Mouse (Mus musculus) adrenal gland, adult 8-10 months (tissue): ENCODE data around the gene Pola2. TPM values are rescaled to one million over a fixed set of nuclear protein-coding genes. Genes with fewer than 3 reads are reported as not detected.
A peak's percentile ranks its signal among the peaks of the same experiment; 100 is the strongest.

Experiments used
- DNase-seq: peaks from one replicate; pipeline ENCODE4 v3.0.0; 2022
- total RNA-seq, 4 experiments: library from RNA; stranded (reverse); gene quantifications; 2 replicates each; pipeline ENCODE4 v1.2.4; 2022

Pola2 gene
- total RNA-seq, 4 experiments from 2014 or later = 22.5 to 51.0 (median 27.8) TPM

DNA sequence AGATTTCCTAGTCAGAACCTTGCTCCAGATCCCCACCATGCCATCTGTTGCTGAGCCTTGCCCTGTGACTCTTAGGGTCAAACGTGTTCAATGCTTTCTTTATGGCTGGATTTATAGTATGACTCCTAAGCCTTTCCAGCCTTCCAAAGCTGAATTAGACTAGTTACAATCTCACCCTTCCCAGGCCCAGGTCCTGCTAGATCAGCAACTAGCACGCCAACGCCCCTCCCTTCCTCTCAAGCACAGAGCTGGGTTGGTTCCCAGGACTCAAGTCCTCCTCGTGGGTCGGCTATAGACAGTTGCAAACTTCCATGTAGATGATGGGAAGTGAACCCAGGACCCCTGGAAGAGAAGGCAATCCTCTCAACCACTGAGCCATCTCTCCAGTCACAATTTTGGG lies 28.3 kb downstream of the Pola2 start:
- DNase-seq = no peak

DNA sequence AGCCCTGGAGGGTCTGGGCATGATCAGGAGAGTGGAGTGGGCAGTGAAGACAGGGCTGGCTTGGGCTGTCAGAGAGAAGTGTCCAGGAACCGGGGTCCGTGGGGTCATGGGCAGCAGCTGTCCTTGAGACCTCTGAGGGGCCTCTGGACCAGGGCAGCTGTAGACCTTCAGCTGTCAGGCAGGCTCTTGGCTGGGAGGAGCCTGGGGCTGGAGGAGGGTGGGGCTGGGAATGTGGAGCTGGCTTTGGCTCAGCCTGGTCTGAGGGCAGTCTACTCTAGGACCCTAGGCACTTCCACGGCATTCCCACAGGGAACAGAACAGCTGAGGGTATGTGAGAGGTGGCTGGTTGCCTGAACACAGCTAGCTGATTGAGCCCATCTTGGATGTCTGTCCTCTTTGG lies 28.7 kb downstream of the Pola2 start:
- DNase-seq = no peak

DNA sequence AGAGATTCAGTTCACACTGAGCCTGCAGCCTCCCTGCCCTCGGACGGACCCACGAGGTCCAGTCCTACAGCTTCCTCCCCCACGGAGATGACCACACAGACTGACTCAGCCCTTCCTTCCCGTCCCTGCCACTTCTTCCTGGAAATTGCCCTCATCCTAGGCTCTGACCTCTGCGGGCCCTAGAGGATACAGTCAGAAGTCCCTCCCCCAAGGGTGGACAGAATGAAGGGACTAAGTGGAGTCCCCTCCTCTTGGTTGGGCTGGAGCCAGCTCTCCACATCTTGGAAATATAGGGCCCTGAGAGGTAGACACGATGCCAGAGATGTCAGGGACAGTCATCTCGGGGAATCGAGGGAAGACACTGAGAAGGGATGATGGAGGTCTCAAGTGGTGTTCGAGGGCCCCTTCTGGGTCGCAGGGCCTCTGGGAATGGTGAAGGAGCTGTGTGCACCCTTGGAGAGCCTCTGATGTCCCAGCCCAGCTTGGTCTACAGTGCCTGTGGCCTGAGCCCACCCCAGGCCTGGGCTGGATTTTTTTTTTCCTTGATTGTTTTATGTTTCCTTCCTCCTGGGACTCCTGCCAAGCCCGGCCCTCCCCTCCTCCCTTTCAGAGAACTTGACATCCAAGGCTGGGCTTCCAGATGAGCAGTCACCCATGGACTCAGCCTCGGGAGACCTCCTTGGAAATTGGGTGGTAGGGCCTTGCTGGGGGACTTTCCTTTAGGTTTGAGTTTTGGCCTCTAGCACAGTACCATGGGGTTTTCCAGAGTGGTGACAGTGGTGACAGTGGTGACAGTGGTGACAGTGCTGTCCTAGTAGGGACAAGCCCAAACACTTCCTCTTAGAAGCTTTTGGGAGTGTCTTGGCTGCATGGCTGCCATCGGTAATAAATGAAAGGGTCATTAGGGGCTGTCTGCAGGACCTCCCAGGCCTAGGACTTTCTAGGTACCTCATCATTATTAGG lies 34.1 kb downstream of the Pola2 start:
- peak; percentile 65 for DNase-seq

DNA sequence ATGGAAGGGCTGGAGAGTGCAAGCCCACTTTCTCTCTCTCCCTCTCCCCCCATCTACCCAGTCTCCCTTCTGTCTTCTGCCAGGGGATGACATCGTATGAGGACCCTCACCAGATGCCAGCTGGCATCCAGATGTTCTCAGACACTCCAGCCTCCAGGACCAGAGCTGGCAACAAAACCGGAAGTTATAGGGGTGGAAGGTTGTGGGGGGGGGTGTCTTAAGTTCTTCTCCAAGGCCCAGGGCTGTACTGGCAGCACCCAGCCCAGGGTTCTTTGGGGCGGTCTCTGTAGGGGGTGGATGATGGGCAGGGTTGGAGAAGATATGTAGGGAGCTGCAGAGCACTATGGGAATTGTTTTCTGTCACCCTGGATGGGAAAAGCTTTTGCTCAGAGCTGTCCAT lies 35.5 kb downstream of the Pola2 start:
- DNase-seq = no peak

DNA sequence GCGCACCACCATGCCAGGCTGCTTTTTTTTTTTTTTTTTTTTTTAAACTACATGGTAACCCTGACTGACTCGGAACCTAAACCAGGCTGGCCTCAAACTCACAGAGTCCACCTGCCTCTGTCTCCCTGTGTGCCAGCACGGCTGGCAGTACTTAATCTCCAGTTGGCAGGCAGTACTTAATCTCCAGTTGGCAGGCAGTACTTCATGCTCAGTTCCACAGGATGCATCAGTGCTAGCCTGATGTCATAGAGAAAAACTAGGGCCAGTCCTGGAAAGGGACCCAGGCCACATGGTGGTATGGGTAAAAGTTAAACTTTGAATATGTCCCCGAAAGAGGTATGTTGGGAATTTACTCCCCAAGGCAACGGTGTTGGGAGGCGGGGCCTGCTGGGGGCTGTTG lies 35.9 kb downstream of the Pola2 start:
- no peak for DNase-seq

DNA sequence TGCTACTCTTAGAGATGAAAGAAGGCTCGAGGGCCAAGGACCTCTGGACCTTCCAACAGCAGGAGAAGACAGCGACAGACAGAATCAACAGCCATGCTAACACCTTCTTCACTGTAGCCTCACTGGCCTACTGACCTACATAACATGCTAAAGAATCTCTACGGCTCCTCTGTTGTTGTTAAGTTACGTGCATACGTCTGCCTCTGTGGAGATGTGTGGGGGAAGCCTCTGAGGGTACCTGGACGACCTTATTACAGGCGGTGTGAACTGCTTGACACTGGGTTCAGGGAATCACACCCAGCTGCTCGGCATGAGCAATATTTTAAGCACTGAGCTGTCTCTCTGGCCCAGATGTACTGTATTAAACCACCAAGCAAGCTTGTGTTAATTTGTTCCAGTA lies 36.5 kb downstream of the Pola2 start:
- no peak for DNase-seq

DNA sequence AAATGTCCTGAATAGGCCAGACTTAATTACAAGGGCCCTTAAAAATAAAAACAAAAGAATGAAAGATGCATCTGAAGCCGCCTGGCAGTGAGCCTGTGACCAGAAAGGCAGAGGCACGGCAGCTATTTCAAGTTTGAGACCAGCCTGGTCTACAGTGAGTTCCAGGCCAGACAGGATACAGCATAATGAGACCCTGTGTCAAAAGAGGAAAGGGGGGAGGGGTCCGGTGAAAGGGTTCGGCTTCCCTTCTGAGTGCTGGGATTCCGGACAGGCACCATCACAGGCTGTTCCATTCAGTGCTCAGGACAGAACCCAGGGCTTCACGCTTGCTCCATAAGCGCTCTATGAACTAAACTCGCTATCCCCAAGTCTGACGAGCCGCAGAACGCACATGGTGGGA lies 37.0 kb downstream of the Pola2 start:
- no peak for DNase-seq

DNA sequence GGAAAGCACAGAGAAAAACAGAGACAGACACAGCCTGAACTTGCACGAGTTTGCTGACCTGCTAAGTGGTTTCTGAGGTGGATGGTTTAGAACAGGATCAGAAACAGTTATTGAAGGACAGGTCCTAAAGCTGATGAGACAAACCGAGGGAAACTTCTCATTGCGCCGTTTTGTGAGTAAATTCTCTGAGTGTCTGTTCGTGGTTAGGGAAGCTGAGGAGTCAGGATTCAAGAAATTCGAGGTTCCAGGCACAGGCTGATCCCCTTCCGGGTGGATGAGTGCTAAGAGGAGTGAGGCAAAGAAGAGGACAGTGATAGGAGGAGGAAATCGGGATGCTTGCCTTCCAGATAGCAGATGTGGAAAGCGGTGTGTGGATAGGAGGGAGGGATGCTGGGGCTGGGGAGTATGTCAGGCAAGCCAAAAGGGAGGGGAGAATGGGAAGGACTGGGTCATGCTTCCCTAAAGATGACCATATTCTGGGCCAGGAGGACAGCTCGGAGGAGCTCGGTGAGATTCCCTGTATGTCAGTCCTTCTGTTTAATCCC lies 38.6 kb downstream of the Pola2 start:
- DNase-seq = no peak

DNA sequence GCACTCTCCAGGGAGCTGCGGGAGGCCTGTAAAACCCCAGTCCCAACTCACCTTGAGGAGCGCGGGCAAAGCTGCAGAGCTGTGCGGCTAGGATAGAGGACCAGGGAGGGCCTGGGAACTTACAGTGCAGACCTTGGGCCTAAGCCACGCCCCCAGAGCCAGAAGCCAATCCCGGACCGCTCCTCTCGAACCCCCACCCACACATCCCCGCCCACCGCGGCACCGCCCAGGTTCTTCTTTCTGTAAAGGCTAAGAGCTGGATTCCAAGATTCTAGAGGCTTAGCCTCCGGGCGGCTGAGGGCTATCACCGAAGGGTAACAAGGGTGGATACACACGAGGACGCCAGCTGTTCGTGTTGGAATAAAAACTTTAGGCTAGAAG lies 39.3 kb downstream of the Pola2 start, which contains the start of gene Cdc42ep2:
Cdc42ep2 (minus strand) TSS at position 104 of the 381 bp plus-strand sequence.
- DNase-seq = peak; percentile 94

DNA sequence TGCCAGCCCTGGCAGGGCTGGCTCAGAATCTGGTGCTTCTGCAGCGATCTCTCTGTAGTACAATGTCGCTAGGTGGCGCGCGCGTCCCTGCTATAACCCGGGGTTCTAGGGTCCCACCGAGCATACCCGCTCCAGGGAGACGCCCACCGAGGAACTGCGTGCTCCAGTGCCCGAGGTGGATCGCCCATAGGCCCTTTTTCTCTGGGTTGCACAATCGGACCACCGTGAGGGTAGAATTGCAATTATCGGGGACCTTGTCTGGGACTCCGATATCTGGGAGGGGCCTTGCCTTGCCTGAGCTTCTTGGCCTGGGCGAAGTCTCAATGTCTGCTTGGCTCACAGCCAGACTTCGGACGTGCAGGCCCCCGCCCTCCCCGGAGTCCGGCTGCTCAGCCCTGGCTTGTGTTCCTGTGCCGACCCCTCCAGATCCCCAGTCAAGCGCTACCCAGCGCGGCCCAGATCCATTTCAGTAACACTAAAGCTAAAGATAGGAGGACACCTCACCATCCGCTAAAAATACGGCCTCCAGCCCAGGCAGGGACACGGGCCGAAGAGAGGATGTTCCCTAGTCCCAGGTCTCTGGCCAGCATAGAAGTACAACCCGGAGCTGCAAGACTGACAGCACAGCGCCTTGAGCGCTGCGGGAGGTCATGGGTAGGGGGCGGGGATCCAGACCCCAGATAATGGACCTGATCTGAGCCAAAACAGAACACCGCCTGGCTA lies 39.9 kb downstream of the Pola2 start:
- DNase-seq = peak; percentile 68

DNA sequence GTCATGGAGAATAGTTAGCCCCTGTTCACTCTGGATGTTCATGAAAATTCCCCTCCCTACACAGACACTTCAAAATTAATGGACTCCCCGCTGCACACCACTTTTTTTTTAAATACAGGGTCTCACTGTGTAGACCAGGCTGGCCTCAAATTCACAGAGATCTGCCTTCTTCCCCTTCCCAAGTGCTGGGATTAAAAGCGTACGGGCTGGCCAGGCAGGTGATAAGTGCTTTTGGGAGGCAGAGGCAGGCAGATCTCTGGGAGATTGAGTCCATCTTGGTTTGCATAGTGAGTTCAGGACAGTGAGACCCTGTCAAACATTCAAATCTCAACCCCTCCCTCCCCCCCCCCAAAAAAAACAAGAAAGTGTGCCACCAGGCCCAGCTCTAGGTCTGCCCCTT lies 41.0 kb downstream of the Pola2 start:
- no peak for DNase-seq

DNA sequence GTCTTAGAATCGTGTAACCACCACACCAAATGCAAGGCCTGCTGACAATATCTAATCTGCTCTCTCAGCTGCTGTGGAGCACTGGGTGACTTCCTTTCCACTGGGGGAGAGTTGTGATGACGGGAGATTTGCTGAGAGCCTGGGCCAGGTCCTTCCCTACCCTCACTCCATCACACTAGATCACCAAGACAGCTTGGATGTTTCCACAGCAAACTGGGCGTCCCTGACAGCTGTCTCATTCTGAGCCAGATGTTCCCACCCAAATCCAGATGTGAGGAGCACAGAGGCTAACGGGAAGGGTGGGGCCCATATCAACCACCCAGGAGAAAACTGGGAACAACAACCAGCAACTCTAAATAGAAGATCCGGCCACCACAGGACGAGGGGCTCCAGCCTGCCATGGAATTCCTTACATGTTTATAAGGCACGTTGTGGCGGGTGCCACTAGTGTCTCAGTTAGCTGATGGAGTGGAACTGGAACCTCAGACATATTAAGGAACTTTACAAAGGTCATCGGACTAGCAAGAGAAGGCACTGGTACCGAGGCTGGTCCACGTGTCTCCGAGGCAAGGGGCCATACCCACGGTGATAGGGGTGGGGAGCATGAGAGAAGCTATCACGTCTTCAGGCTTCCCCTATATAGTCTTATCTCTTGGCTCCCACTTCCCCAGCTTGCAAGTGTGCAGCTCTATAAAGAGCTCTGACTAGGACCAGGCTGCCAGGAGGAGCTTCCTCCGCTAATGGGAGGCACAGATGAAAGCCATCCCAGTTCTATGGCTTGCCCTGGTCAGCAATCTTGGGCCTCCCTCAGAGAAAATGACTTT lies 41.7 kb downstream of the Pola2 start:
- no peak for DNase-seq

DNA sequence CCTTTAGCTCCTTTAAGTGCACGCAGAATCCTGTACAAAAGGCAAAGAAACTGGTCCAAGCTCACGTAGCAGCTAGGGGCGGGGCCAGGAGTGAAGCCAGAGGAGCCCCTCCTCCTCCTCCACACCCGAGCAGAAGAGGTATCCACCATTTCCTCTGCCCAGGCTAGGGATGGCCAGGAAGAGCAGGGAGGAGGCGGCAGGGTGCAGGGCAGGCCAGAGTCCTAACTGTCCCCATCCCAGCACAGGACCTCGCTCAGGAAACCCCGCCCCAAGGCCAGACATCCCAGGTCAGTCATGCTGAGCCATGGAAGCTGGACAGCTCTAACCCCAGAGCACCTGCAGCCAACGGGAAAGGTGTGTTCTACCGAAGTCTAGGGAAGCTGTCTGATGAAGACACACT lies 42.3 kb downstream of the Pola2 start:
- no peak for DNase-seq

DNA sequence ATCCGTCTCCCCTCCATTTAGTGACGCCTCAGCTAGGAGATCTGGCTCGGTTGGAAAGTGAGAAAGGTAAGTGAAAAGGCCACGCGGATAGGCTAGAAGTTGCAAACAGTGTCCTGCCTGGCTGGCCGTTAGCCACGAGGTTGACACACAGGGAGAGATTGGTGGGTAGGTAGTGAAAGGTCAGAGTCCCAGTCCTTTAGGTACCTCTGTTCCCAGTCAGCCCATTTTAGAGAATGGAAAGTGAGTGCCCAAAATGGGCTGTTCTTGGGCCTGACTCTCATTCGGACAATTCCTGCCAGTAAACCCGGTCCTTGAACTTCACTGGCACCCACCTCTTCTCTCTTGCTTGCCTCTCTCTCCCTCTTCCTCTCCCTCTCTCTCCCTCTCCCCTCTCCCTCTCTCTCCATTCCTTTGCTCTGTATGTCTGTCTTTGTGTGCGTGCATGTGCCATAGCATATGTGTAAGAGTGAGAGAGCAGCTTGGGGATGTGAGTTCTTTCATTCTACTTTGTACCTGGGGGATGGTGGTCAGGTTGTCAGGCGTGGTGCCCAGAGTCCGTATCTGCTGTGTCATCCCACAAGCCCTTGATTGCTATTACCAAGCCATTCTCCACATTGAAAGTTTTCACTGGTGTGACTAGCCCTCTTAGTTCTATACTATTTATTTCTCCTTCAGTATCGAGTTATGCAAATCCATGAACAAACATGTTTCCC lies 50.8 kb downstream of the Pola2 start, which contains the start of gene Dpf2:
Dpf2 (minus strand) TSS at position 4 of the 713 bp plus-strand sequence.
- DNase-seq = no peak

DNA sequence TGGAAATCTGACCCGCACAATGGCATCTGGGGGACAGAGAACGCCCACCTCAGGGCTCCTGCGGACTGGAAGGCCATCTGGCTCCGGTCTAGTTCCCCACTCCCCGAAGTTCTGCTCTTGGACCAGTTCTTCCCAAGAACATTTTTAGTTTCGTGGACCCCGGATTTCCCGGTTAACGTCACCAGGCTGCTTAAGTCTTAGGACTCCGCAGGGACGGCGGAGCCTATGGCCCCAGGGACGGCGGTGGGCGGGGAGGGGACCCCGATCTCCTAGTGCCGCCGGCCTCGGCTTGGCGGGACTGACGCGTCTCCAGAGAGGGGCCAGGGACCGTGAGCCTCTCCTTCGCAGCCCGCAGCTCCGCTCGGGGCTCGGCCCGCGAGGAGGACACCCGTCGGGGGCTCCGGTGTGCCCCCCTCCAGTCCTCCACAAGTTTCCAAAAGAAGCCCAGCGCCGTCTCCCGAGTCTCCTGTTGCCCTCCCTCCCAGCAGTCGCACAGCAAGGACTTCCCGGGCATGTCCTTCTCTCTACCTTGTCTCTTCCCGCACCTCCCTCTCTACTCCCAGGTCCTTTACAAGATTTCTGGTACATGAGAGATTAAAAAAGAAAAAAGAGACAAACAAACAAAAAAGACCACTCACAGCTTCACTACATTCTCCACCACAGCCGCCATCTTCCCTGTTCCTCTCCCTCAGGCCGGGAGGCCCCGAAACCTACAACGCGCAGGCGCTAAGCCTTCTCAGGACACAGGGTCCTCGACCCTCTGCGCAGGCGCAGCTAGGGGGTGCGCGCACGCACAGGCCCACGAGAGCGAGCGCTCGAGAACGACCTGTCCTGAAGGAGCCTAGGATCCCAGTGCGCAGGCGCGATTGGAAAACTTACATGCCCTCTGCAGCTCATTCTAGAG lies 51.6 kb downstream of the Pola2 start:
- DNase-seq = peak; percentile 98

DNA sequence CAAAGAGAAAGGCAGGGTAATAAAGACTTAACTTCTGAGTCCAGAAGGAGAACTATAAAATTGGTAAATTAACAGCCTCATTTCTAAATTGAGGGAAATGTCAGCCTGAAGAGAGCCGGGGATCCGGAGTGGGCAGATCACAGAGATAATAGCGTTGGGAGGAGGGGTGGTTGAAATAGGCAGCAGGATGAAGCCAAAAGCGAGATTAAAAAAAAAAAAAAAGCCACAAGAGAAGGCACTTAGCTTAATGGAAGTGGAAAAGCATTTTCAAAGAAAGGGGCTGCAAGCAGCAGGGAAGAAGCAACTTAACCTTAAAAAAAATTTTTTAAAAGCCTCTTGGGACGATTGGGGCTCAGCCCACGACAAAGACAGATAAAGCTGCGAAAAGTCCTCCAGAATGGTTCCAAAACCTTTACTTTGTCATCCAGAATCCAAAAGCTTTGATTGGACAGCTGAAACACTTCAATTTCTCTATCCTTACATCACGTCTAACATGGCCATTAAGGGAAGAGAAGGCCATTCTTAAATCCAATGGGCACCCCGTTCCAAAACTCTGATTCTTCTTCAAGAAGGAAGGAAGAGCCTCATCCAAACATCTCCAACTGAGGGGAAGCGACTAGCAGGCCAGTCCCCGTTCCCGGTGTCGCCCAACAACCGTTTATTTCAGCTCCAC lies 52.4 kb downstream of the Pola2 start:
- no peak for DNase-seq

DNA sequence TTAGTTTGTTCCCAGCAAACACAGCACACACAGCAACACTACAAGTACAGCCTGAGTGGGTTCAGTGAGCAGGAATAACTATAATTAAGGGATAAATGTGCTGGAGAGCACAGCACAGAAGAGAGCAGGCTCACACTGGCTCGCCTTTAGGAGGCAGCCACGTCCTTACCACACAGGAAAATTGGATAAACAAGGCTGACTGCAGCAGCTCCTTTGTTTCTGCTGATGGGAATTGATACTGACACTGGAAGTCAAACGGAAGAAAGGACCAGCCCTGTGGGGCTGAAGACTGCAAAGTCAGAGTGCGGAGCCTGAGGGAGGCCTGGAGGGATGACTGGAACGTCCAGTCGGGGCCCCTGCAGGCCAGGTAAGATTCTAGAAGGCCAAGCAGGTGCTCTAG lies 53.8 kb downstream of the Pola2 start:
- no peak for DNase-seq

DNA sequence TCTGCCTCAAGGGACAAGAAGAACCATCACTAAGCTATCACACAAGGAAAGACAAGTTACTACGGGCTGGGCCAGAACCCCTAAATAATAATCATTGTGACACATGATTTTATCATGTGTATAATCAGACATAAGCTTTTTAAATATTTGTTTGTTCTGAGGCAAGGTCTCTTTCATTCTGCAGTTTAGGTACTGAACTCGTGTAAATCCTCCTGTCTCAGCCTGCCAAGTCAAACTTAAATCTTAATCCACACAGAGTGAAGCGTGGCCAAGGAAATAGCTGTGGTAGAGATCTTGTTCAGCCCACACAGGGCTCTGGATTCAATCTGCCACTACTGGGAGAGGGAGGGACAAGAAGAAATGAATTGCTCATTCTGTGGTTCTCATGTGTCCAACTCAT lies 56.7 kb downstream of the Pola2 start:
- DNase-seq = no peak

DNA sequence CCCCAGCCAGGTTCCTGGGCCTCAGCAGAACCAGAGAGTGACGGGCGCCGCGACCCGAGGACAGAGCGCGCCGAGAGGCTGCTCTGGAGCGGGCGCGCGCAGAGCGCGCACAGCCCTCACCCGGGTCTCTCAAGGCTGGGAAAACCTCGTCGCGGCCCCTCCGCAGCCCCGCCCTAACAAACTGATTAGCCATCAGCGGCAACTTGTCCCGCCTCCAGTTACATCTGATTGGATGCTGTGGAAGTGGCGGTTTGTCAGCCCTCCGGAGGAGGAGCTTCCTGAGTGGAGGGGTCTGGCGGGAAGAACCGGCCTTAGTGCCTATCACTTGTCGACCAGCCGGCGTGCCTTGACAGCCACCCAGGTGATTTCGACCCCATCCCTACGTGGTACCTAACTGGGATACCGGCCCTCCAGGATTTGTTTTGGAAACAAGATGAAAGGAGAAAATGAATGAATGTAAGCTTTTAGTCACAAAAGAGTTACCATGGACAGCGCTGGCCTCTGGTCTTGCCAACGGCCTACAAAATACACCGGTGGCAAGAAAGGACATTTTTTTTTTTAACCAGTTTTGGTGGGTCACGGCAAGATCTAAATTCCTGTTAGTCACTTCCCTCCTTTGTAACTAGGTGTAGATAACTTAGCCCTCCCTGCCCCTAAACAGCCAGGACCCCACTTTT lies 69.9 kb downstream of the Pola2 start, which contains the start of gene Tigd3:
Tigd3 (minus strand) TSS at position 148 of the 677 bp plus-strand sequence.
- DNase-seq = peak; percentile 94
